Mouse (Mus musculus) retina, postnatal 1 day (tissue): ENCODE results near the gene Bcl2l15.
"Not testable (repeated sequence)": the region's sequence is repeated elsewhere in the genome, so short reads cannot be mapped to it uniquely, and the experiment has no call there.

Source experiments
- DNase-seq: peaks from one replicate; pipeline ENCODE4 v3.0.0-alpha.2; 2012

The Bcl2l15 gene

DNA sequence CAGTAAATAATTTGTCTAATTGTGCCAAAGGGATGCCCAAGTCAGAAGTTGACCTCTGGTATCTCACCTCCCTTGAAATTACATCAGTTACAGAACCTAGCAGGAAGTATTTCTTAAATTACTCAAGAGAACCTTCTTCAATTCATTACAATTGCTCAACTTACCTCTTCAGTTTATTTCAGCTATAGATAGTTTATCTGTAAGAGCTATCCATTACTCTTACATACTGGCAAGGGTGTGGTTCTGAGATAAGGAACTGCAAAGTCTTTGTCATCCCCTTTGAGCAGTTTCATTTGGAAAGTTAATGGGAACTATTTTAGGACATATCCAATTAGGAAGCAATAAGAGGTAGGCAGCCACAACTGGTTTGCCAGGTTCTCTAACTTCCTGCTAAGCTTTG is at the start of gene Bcl2l15:
TSS of gene Bcl2l15 (plus strand) at position 176 of the 400 bp plus-strand sequence.
- no peak for DNase-seq

DNA sequence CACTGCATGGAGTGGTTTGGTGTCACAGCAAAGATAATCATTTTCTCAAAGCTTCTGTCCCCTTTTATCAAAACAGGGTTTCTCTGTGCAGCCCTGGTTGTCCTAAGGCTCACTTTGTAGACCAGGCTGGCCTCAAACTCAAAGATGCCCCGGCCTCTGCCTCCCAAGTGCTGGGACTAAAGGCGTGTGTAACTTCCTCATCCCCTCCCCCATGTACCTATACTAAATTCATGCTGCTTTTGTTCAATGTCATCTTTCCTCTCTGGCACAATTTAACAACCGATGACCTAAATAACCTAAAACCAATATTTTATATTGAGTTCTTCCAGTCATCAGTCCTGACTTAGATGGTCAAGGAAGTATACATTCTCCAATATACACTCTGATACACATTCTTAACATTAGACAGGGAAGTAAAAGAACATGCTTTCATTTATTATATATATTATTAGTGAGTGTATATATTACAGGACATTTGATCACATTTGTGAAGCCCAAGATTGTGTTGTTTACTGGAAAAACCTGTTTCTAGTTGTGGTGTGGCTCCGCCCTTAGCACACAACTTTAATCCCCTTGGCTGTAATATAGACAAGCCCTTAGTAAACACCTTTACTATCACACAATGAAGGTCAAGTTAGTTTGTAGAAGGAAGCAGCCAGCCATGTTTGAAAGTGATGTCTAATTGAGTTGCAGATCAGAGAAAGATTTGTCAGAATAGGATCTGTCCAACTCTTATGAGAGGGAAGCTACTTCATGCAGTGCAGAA is 49.4 kb upstream of the Bcl2l15 start:
- no peak for DNase-seq

DNA sequence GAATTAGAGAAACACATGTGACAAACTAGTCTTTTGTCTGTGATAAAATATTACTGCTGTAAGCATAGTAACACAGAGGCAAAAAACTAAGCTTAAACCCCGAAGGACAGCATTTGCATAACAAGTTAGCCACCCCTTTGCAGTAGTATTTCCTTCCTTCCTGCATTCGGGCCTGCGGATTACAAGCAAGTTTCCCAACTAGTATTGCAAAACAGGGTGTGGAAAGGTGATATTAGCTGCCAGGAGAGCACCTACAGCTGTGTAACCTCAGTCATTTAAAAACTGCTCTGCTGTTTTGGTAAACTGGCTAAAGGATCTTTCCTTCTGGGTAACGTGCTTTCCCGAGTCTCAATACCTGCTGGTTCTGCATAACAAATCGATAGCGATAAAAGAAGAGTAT is 45.2 kb upstream of the Bcl2l15 start:
- no peak for DNase-seq

DNA sequence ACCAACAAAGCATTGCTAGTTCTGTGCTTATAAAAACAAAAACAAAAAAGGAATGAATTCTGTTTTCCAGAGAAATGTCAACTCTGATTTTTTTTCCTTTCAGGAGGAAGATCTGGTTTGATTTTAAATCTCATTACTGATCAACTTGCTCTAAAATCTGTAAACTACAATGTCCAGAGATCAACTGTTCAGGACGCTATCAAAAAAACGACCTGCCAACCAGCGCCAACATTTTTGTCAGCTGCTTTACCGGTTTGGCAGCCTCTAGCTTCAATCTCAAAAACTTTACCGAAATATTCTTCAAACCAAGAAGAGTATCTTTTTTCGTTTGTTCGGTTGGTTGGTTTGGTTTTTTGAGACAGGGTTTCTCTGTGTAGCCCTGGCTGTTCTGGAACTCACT is 43.3 kb upstream of the Bcl2l15 start:
- DNase-seq = no peak

DNA sequence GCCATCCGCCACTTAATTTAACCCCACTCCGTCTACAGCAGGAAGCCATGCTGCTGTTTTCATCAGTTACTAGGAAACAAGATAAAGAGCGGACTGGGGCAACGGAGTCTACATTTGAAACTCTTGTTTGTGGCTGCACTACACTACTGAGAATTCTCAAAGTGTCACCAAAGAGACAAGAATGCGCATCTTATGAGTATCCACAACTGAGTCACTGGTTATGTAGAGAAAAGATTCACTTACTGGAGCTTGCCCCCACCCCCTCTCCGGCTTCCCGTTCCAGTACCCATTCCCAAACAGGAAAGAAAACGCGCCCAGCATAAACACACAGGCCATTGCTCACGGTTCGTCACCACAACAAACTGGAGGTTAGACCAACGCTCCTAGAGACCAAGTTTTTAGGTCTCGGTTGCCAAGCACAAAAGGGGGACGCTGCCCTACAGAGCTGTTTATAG is 42.5 kb upstream of the Bcl2l15 start:
- DNase-seq = peak; percentile 39

DNA sequence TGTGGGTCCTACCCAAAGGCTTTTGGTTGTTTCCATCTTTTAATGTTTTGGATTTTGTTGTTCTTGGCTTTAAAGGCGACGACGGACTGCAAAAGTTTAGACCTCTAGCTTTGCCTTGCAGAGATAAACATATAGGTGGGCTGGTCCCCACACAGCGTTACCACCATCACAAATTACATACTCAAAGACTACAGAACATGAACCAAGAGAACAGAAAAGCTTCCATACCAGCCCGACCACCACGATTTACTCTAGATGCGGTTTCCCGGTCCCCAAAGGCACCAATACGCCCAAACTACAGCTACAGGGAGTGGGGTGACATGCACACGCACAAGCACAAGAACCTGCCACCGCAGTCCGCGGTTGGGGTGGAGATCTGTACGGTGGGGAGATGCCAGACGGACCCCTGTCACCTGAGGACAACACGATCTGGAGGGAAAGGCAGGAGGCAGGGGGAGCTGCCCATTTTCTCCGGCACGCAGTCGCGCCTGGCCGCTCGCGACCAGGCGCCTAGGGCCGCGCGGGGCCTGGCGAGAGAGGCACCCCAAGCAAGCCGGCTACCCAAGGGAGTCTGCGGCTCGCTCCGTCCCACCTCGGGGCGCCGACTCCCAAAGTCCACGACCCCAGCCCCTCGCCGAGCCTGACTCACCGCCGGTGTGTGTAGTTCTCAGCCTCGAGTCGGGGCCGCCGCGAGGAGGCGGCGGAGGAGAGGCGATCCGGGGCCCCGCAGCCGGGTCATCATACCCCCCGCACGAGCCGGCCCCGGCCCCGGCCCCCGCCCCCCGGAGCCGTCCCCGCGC is 41.9 kb upstream of the Bcl2l15 start:
- no peak for DNase-seq

DNA sequence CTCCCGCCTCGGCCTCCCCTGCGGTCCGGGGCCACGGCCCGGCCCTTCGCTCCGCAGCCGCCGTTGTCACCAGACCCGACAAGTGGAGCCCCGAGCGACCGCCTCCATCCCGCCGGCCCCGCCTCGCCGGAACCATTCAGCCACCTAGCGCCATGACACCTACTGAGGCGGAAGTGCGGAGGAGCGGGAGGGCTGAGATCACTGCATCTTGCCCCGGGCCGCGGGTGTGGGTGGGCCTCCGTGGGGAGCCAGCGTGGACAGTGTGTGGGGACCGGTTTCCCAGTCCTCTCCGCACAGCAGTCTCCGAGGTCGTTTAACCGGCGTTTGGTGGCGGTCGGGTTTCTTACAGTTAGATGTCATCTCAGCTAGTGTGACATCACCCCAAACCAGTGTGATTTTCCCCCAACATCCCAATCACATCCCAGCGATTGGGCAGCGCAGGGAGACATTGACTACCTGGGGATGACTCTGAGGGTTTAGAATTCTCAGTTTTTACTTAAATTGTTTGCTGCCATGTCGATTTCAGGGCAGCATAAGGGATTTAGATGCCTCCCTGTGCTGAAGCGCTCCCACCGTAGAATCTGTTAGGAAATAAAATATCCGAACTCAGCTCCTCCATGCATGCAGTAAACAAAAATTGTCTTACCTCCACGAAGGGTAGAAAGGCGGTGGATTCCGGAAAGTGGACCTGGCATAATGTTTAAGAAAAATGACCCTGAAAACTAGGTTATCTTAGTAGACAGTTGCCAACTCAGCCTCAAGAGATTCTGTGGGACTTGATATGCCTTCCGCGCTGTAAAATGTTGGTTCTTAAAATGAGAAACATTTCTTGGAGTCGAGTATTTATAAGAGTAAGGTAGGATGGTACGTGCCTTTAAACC is 40.9 kb upstream of the Bcl2l15 start, which contains the start of gene Hipk1:
TSS of gene Hipk1 (minus strand) at position 334 of the 881 bp plus-strand sequence.
- DNase-seq = peak; percentile 96

DNA sequence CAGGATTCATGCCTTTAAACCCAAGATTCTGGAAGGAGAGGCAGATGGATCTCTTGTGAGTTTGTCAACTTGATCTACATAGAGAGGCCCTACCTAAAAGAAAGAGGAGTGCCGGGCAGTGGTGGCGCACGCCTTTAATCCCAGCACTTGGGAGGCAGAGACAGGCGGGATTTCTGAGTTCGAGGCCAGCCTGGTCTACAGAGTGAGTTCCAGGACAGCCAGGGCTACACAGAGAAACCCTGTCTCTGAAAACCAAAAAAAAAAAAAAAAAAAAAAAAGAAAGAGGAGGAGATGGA is 40.3 kb upstream of the Bcl2l15 start:
- not testable (repeated sequence) for DNase-seq

DNA sequence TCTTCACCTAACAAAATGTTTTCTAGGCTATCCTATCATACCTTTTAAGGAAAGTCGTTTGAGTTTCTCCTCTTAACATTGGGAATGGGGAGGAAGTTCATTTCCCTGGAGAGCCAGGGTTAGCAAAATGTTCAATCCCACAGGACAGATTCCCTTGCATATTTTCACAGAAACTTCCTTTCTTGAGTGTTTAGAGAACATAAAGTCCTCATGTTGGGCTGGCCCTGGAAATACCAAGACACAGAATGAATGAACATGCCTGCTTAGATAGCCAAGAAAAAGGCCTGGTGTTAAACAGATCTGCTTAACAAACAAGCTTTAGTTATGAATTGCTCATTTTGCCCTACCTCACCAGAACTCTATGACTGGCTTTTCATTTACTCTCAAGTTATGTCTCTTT is 39.8 kb upstream of the Bcl2l15 start:
- DNase-seq = no peak

DNA sequence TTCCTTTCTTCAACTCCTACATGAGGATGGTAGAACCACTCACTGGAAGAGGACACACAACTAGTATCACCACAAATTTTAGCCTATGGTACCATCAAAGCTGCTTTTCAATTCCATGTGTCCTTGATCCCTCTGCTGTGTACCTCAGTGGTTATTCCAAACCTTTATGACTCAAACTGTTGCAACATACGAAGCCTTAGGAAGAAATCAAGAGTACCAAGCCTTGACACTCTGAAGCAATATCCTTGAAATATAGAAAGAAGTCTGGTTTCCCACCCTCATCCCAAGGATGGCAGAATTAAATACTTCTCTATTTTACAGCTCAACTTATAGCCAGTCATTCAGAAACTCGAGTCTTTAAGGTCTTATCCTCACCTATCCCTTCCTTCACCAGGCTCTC is 36.0 kb upstream of the Bcl2l15 start:
- no peak for DNase-seq

DNA sequence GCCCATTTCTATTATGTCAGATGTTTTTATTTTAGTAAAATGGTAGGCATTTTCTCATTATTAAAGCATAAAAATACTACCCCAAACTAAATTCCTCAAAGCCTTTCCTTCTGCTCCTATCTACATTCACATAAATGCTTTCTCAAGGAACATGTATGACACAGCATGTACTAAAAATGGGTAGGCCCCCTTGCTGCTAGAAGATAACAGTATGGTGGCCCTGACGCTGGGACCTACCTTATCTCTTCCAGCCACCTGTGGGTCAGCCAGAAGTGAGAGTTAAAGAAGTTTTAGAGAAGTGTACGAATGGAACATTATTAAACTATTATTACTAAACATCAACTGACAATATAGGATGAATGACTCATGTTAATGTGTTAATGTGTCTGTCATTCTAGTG is 32.9 kb upstream of the Bcl2l15 start:
- no peak for DNase-seq

DNA sequence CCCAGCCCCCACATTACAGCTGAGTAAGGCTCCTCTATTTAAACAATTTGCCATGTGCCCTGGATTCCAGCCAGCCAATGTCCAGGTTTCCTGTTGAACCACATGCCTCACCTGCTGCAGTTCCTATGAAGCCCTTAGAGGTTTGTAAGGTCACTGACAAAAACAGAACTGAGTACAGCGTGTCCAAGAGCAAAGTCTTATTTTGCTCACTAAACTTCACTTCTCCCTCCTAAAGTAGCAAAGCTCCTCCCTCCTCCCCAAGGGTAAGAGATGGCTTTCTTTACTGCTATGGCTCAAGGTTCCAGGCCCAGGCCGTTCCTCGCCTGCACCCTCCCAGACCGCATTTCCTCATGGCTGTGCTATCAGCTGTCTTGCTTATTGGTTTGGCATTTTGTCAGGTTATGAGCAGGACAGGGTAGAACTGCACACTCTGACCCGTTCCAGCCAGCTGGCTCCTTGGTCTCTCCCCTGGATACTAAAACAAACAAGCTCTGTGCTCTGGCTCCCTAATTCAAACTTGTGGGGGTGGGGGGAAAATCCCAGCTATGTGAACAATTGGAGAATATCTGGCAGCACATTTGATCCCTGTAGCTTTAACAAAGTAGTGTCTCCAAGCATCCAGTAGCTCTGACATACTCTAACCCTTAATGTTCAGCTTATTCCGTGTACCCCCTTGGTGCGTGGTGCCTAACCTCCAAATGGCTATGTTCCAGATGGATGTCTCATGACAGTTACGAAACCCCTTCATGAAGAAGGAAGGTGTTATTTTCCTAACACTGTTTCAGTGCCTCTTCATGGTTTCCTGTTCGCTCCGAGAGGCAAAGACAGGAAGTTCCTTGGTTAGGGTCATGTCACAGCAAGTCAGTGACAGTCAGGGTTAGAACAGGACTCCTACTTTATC is 30.5 kb upstream of the Bcl2l15 start:
- DNase-seq = no peak

DNA sequence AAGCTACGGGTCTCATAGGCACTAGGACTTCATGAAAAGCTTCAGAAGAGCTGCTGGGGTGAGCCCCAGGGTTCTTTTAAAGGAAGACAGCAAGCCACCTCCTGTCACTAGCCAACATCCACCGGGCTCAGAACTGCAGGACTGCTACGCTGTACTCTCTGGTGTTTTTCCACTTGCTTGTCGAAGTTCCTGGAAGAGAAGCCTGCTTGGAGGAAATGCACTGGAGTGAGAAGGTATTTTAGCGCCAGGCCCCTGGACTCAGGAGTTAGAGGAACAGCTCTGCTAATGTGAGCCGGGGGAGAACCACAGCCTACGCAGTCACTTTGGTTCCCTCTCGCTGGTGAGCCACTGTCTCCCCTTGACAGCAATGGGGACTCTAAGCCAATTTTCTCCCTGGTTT is 29.5 kb upstream of the Bcl2l15 start:
- DNase-seq = no peak

DNA sequence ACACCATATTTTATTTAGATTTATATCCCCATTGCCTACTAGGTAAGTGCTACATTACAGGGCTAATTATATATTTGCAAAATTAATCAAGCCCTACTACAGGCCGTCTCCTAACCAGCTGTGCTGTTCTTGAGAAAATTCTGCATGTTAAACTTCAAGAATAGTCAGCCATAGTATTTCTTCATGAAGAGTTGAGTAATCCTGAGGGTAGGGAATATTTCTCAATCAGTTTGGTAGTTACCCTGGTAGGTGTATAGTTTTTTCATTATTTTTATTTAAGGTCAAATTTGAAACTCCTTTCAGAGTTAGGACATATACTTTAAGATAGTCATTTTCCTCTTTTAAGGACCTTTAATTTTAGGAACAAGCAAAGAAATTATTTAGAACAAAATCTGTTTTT is 26.7 kb upstream of the Bcl2l15 start:
- DNase-seq = no peak

DNA sequence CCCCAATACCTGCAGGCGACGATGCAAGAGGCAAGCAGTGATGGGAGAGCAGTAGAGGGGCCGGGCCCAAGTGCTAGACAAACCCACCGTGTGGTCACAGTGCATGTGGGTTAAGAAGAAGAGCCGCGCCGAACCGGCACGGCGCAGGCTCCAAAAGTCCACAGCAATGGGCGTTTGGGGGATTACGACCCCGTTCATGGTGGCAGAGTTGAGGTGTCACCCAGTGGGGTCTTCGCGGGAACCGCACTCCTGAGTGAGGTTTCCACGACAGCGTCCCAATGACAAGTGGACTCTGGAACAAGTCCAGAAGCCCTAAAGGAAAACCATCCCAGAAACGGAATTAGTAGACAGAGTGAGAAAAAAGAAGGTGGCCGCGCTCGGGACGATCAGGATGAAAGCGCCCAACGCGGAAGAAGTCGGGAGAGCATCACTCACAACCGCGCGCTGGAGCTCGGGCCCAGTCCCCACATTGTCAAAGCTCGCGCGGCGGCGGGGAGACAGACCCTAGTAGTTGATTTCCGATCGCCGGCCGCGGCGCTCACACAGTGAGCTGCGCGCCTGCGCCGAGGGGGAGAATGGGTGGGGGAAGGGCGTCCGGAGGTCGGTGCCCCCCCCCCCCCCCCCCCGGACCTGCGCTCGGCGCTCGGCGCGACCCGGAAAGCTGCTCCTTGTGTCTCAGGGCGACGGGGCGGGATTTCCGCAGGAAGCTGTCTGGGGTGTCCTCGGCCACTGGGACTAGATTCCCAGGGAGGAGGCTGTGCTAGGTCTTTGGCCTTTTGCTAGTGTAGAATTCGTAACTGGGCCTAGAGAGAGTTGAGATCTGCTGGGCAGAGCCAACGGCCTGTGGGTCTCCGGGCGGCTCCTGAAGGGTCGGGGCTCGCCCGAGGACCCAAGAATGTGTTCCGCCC is 23.3 kb upstream of the Bcl2l15 start, which contains the start of the genes Dclre1b, Ap4b1 and Gm43064:
TSS of gene Dclre1b (minus strand) at position 554 of the 908 bp plus-strand sequence.
TSS of gene Ap4b1 (plus strand) at position 630 of the 908 bp plus-strand sequence.
TSS of gene Gm43064 (plus strand) at position 683 of the 908 bp plus-strand sequence.
- DNase-seq = peak; percentile 98

DNA sequence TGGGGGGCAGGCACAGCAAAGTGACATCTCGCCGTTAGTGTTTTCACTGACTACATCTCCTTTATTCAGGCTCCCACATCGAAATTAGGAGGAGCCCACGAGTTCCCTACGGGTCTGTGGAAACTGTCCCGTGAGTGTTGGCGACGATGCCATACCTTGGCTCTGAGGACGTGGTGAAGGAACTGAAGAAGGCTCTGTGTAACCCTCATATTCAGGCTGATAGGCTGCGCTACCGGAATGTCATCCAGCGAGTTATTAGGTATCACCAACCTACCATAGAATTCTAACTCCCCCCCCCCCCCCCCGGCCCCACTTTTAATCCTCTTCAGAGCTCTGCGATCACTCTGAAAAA is 22.6 kb upstream of the Bcl2l15 start:
- DNase-seq = no peak

DNA sequence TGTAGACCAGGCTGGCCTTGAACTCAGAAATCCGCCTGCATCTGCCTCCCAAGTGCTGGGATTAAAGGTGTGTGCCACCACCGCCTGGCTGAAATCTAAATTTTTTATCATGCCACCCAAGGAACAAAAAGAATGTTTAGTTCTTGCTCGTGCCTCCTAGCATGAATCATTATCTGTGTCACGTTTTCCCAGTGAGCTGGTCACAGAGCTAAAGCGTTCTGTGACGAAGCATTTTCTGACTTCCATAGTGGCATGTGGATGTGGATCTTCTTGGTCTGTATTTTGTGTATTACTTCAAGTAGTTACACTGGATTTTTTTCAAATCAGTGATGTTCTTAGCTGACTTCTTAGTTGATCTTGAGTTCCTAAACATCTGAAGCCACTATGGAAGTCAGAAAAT is 21.4 kb upstream of the Bcl2l15 start:
- DNase-seq = no peak

DNA sequence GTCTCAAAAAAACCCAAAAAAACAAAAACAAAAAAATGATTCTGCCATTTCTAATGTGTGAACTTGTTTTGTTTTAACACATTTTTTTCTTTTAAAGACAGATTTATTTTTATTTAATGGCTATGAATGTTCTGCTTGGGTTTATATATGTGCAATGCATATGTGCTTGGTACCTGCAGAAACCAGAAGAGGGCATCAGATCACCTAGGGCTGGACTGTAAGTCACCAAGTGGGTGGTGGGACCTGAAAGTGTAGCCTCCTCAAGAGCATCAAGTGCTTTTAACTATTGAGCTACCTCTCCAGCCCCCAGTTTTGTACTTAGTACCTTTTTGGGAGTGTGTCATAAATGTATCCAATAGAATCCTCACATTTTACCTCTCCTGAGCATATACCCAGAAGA is 4.9 kb upstream of the Bcl2l15 start:
- no peak for DNase-seq

DNA sequence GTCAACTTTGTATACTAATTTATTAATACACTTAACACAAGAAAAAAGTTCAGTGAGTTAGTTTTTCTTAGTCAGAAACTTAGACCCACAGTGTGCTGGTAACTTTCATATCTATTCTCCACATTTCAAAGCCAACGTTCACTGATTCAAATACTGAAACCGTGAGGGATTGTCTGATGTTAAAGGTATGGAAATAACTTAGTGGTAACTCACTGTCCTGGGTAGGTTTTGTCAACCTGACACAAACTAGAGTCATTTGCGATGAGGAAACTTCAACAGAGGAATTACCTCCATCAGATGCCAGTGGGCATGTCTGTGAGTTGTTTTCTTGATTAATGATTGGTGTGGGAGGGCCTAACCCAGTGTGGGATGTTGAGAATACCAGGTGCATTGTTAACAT is 3.4 kb upstream of the Bcl2l15 start:
- DNase-seq = no peak

DNA sequence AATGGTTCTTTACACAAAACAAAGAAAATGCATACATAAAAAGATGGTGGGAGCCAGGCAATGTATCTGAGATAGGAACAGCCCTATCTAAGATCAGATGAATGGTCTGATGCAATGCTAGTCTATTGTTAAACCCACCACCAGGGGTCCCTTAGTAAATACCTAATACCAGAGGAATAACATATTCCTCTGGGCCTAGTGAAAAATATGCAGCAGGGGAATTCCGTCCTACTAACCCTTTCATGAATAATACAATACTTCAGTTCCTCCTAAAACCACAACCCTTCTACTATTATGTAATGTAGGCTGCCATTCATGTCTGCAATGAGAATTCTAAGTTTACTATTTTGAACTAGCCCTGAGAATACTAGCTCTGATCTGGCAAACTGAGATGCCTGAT is 1.7 kb upstream of the Bcl2l15 start:
- not testable (repeated sequence) for DNase-seq

DNA sequence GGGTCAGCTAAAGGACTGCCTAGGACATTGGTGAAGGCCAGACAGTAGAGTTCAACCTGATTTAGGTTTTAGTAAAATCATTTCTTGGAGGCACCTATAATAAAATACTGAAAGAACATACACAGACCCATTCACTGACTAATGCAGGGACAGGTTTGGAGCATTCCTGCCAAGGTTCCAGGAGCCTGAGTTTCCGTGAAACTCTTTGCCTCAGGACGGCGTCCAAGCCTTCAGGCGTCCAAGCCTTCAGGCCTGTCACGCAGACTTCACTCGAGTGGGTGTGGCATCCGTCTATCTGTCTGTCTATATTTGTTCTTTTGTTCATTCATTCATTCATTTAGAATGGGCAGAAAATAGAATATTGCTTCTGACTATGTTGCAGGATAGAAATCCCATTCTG is 1.3 kb upstream of the Bcl2l15 start:
- DNase-seq = no peak
